Mouse (Mus musculus) Muller cell, postnatal 12 days (primary cell): Measurements from ENCODE around the gene Tuba4a.

Source experiments
- DNase-seq: peaks from one replicate; pipeline ENCODE4 v3.0.0-alpha.2; 2015; ENCODE audit errors: inconsistent ontology term

Tuba4a gene

GRCm38 (mm10) chr1:75219531-75219930 lies at the start of gene Tuba4a:
Gene Tuba4a (minus strand): TSS chr1:75219865.
- DNase-seq = no peak

- DNase-seq = no peak
Observed at GRCm38 (mm10) chr1:75264091-75264880, 44.6 kb upstream of the Tuba4a start, which contains the start of gene Ptprn. Gene Ptprn (minus strand): TSS chr1:75264502.

GRCm38 (mm10) chr1:75262969-75263951 lies 43.6 kb upstream of the Tuba4a start:
- DNase-seq = peak; percentile 78

GRCm38 (mm10) chr1:75261278-75261677 lies 41.6 kb upstream of the Tuba4a start:
- DNase-seq = no peak

- no peak for DNase-seq
Observed at GRCm38 (mm10) chr1:75255516-75256046, 35.9 kb upstream of the Tuba4a start.

GRCm38 (mm10) chr1:75254625-75255013 lies 35.0 kb upstream of the Tuba4a start:
- DNase-seq = no peak

GRCm38 (mm10) chr1:75253849-75254624 lies 34.4 kb upstream of the Tuba4a start:
- no peak for DNase-seq

- DNase-seq = no peak
Observed at GRCm38 (mm10) chr1:75253029-75253428, 33.4 kb upstream of the Tuba4a start.

- no peak for DNase-seq
Observed at GRCm38 (mm10) chr1:75252308-75252707, 32.6 kb upstream of the Tuba4a start.

- DNase-seq = peak; percentile 72
Observed at GRCm38 (mm10) chr1:75251112-75251970, 31.7 kb upstream of the Tuba4a start.

GRCm38 (mm10) chr1:75250498-75250897 lies 30.8 kb upstream of the Tuba4a start:
- DNase-seq = no peak

- peak; percentile 97 for DNase-seq
Observed at GRCm38 (mm10) chr1:75248041-75248772, 28.5 kb upstream of the Tuba4a start.

GRCm38 (mm10) chr1:75247071-75247930 lies 27.6 kb upstream of the Tuba4a start:
- no peak for DNase-seq

GRCm38 (mm10) chr1:75244836-75245235 lies 25.2 kb upstream of the Tuba4a start:
- DNase-seq = peak; percentile 43

GRCm38 (mm10) chr1:75244175-75244826 lies 24.6 kb upstream of the Tuba4a start:
- no peak for DNase-seq

GRCm38 (mm10) chr1:75243411-75243810 lies 23.7 kb upstream of the Tuba4a start:
- DNase-seq = no peak

- DNase-seq = no peak
Observed at GRCm38 (mm10) chr1:75239591-75239990, 19.9 kb upstream of the Tuba4a start.
